Mouse (Mus musculus) layer of hippocampus, postnatal 10 days (tissue): ENCODE measurements around the gene Gnl1. TPM values are rescaled to one million over a fixed set of nuclear protein-coding genes. Genes with fewer than 3 reads are reported as not detected.
"Not testable (repeated sequence)": the region's sequence is repeated elsewhere in the genome, so short reads cannot be mapped to it uniquely, and the experiment has no call there.

Source experiments
- DNase-seq, 2 experiments: peaks; one replicate each; pipeline ENCODE4 v3.0.0; 2021; ENCODE audit warnings: low spot score in 2 of 2
- long read RNA-seq: library from polyadenylated mRNA; stranded (forward); transcript quantifications from one replicate; pipeline ENCODE4 v2.0.0, GENCODE M21; 2023
- total RNA-seq, 2 experiments: library from RNA; stranded (reverse); gene quantifications; 2 replicates each; pipeline ENCODE4 v1.2.3; 2021

Gene Gnl1
- total RNA-seq = 100 to 1,000 TPM; 123 to 128 TPM
- long read RNA-seq, transcript Gnl1-201 (12 exons, 2,848 nt) = major isoform, 97 of 137 reads
- long read RNA-seq, partial matches to known transcripts = 38 of 137 reads
- long read RNA-seq, other reads (novel, unspliced or antisense) = 2 of 137 reads

DNA sequence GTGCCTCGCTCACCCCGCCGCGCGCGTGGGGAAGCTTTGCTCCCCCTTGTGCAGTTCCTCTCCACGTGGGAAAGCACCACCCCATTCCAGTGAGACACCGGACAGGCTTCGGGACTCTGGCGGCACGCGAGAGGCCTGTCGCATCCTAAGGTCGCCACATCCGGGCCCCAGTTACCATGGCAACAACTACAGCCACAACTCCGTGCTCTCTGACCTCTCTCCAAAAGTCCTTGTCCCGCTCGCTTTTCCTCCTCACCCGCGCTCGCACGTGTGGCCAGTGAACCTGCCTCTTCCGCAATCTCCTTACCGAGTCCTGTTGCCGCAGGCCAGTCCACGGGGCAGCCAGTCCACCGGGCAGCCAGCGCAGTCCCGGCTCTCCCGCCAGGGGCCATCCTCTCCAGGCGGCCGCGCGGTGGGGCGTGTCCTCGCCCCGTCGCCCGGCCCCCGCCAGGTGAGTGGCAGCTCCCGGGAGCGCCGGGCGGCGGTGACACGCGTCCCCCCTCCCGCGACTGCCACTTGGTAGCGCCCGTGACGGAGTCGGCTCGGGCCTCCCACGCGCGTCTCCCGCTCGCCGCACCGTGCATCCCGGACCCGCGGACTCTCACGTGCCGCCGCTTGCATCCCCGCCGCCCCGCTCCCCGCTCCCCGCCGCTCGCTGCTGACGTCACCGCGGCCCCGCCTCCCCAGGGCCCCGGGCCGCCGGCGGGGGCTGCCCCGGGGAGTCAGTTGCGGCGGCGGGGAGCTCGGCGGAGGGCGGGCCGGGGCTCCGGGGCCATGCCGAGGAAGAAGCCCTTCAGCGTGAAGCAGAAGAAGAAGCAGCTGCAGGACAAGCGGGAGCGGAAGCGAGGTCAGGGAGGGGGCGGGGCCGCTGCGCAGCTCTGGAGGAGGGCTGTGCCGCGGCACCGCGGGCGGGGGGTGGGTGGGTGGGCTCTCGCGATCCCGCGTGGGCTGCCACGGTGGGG, at the start of gene Gnl1, which contains the start of gene Prr3:
Gene Gnl1 (plus strand): TSS at position 451 of the 962 bp plus-strand sequence.
Gene Prr3 (minus strand): TSS at position 836 of the 962 bp plus-strand sequence.
- DNase-seq = peak; percentile 92 to 94

DNA sequence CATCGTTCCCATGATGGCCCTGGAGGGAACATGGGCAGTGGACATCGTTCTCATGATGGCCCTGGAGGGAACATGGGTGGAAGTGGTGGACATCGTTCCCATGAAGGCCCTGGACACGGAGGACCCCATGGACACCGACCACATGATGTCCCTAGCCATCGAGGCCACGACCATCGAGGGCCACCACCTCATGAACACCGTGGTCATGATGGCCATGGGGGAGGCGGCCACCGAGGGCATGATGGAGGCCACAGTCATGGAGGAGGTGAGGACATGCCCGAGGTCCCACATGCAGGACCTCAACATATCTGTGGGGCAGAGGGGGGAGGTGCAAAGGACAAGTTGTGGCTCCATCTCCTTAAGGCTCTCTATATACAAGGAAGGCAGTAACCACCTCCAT, 49.0 kb upstream of the Gnl1 start:
- DNase-seq = no peak

DNA sequence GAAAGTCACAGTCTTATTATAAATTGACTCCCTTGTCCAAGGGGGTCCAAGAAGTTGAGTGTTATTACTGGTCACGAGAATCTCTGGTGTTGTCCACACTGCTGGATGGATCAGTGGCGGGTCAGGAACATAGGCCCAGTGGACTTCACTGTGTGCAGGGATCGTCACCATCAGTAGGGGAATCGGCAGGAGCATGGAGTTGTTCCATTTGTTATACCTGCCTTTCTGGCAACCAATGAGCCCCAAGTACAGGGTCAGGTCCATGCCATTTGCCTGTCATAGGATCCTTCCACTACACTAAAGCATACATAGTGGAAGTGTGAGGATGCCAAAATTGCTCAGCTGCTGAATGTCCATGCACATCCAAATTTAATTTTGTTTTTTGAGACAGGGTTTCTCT, 47.0 kb upstream of the Gnl1 start:
- no peak for DNase-seq

DNA sequence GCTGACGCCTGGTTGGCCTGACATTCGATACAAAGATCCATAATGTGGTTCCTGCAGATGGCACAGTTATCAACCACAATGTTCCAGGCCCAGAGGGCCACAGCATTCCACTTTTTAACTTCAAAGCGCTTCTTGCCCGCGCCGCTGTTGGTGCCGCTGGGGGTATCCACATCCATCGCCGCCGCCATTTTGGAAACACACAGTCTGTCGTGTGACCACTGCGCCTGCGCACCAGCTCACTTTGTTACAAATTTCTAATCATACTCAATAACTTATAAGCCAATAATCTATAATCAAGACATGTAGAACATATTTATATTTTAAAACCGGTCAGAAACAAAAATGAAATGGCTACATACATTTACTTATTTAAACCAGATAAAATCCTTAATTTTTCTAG, 43.9 kb upstream of the Gnl1 start:
- not testable (repeated sequence) for DNase-seq

DNA sequence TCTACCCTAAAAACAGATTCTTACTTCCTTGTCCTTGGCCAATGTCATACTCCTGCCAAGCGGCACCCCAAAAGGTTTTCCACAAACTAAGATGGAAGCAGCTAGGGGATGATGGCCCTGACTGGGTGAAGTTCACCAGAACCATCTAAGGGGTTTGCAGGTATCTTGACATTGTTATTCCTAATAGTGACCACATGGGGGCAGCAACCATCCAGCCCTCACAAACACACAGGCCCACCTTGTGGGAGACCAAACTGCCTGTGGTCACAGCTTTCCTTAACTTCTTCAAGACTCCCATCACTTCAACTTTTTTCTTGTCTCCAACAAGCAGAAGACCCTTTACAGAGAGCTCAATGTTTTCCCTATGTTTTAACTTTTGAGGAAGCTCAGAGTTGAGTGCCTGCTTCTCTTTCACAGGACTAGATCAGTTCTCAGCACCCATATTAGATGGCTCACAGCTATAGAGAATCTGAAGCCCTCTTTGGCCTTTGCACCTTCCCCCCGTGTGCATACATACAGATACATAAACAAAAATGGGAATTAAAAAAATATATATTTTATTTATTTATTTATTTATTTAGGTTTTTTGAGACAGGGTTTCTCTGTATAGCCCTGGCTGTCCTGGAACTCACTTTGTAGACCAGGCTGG, 41.8 kb upstream of the Gnl1 start:
- DNase-seq = peak; percentile 42 to 60

DNA sequence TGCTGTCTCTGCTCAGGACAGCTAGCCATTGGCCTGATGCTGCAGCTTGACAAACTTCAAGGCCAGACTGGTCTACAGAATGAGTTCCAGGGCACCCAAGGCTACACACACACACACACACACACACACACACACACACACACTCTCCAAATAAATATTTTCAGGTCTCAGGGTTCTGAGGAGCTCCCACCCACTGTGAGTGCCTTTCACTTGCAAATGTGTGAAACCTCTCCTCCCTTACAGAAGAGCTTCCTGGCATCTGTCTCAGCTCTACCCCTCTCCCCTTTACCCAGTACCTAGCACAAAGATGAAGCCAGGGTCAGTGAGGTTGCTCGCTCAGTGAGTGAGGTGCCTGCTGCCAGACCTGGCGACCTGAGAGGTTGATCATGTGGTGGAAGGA, 40.5 kb upstream of the Gnl1 start:
- no peak for DNase-seq

DNA sequence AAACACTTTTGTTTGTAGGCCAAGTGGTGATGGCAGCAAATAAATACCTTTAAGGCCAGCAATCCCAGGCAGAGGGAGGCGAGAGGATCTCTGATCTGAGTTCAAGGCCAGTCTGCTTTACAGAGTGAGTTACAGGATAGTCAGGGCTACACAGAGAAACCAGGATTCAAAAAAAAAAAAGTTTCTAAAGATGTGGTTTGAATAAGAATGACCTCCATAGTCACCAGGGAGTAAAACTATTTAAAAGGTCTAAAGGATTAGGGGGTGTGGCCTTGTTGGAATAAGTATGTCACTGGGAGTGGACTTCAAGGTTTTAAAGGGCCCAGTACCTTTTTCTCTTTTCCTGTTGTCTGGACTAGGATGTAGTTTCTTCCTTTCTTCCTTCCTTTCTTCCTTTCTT, 39.7 kb upstream of the Gnl1 start:
- no peak for DNase-seq

DNA sequence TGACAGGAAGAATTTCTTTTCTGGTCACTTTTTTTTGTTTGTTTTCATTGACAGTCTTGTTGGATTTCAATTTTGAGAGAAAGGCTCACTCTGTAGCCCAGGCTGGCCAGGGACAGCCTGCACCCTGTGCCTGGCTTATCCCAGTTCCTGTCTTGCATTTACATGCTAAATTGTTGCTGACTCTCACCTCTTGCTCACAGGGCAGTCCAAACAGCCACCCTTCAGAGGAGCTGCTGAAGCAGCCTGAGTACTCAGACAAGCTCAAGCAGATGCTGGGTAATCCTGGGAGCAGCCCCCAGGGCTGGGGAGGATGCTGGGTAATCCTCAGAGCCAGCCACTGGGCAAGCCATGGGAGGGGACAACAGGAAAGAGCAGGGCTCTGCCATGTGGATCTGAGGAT, 28.7 kb upstream of the Gnl1 start:
- not testable (repeated sequence) for DNase-seq

DNA sequence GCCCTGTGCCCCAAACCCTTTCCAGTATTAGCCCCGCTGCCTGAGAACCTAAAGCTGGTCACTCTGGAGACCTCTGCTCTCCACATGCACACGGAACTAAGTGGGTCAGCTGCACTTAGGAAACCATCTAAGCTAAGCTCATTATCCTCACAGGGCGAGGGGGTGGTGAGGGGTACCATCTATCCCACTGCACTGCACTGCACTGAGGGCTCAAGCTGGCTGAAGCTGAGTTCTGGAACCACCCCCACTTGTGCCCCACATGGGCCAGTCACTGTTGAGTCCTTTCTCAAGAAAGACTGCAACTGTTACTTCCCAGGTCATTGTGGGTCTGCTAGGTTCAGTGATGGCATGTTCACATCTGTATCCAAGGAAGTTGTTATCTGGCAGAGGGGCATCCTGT, 27.1 kb upstream of the Gnl1 start:
- DNase-seq = not testable (repeated sequence)

DNA sequence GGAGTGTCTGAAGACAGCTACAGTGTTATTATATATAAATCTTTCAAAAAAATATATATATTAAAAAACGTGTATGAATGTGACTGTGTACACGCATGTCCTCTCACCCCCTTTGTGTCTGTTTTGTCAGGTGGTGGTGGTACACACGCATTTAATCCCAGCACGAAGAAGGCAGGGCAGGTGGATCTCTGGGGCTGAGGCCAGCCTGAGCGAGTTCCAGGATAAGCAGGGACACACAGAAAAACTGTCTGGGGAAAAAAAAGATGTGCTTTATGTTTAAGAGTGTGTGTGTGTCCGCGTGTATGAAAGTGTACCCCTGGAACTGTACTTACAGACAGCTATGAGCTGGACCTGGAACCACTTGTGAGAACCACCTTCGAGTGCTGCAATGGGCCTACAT, 25.0 kb upstream of the Gnl1 start:
- DNase-seq = no peak

DNA sequence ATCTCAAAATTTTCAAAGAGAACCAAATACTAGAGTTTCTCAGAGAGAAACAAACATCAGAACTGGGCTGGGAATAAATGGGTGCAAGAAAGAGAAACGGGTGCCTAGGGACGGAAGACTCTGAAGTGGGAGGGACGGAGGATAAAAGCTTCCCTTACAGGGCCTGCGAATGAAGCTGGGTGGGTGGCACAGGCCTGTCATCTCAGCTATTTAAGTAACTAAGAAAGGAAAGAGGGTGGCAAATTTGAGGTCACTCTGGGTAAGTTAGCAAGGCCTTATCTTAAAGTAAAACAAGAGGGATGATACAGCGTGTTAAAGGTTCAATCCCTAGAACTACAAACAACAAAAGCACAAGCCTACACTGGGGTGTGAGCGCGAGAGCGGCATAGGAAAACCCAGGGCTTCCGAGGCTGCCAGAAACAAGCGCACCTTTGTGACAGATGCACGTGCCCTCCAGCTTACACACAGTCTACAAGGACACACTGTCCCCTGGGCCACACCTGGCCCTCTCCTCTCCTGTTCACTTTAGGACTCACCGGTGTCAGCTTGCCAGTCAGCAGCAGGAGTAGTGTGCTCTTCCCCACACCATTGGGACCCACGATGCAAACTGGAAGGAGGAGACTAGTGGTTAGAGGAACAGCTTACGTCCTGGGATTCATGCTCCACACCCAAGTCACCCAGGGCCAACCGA, 21.0 kb upstream of the Gnl1 start:
- no peak for DNase-seq

DNA sequence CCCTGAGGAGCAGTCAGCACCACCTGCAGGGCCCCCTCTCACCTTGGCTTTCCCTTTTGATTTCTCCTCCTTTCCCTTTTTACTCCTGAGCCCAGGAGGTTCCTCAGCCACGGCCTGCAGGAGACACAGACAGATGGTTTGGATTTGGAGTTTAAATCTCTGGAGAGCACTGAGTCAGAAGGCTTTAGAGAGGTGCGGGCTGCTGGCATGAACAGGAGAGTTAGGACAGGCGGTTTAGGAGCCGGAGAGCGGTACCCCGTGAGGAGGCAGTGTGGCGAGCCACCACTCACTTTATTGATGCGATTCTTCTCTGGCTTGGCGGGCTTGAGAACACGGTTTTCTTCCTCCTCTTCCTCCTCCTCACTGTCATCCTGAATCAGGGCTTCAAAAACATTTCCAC, 16.4 kb upstream of the Gnl1 start:
- no peak for DNase-seq

DNA sequence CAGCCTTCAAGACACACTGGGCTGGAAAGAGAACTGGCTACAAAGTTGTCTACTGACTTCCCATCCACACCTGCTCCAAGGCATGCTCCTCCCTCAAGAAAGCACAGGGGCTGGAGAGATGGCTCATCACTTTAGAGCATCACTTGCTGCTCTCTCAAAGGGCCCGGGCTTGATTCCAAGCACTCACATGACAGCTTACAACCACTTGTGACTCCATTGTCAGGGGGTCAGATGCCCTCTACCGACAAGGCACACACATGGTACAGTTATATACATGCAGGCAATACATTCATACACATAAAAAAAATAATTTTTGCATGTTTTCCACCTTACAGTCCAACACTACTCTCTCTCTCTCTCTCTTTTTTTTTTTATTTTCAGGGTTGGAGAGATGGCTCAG, 12.0 kb upstream of the Gnl1 start:
- DNase-seq = no peak

DNA sequence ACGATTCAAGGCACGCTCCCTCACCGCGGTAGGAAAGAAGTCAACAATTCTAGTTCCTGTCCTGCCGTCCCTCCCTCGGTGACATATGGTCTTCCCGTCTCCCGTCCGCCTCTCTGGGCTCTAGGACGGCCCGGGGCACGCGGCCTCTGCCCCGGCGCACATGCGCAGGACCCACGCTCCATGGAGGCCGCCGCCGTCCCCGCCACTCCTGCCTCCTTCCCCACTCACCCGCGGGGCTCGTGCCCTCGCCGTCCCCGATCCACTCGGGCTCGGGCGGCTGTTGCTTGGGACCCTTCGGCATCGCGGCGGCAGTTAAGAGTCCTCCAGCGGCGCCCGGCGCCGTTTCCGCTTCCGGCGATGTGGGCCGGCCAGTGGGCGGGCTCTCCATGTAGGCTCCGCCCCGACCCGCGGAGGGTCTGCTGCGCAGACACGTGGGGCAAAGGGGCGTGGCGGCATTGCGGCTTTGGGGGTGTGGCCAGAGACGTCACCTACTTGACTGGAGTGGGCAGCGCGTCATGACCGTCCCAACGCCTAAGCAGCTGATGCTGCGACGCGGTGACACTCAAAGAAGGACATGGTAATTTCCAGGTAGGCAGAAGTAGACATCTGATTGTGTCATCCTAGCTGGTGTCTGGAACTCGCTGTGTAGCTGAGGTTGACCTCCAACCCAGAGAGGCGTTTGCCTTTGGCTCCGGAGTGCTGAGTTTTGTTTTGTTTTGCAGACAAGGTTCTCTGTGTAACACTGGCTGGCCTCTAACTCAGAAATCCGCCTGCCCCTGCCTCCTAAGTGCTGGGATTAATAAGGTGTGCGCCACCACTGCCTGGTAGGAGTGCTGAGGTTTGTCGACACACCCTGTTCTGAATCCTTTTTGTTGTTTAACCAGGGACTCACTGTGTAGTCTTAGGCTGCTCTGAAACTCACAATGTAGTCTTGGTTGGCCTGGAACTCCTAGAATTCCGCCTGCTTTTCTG, 9.9 kb upstream of the Gnl1 start, which contains the start of gene Abcf1:
Gene Abcf1 (minus strand): TSS at position 344 of the 972 bp plus-strand sequence.
- DNase-seq = peak; percentile 98 to 99

DNA sequence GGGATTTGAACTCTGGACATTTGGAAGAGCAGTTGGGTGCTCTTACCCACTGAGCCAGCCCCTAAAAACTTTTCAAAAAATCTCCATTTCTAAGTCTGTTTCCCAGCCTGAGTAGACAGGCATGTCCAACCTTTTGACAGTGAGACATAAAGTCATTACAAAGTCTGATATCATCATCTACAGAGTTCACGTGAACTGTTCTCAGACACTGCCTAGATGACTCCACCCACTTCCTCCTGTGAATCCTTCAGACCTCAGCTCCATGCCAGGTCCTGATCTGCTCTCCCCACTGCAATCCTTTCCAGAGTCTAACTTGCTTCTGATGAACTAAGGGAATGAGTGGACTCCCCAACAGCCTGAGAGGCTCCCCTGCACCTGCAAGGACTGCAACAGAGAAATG, 7.5 kb upstream of the Gnl1 start:
- no peak for DNase-seq

DNA sequence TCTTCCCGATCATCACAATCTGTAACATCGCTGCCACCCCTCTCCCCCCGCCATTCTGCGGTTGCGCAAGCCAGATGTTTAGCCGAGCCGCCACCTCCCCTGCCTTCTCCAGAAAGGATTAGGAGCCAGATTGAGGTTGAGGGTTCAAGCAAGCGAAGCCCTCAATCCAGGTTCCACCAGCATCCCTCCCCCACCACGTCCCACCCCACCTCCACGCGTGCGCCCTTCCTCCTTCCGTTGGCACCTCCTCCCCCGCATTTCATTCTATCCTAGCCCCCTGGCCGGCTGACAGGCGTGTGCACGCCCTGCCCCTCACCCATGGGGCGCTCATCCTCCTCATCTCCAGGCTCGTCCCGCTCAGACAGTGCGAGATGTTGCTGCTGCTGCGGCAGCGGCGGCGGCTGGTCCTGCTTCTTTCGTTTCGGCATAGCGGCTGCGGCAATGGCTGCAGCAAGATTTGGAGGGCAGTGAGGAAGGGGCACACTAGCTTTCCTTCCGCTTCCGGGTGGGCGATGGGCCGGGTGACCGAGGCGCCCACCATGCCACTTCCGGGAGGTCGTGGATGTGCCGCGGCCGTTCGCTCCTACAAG, 745 bp upstream of the Gnl1 start:
- DNase-seq = peak; percentile 89 to 93

DNA sequence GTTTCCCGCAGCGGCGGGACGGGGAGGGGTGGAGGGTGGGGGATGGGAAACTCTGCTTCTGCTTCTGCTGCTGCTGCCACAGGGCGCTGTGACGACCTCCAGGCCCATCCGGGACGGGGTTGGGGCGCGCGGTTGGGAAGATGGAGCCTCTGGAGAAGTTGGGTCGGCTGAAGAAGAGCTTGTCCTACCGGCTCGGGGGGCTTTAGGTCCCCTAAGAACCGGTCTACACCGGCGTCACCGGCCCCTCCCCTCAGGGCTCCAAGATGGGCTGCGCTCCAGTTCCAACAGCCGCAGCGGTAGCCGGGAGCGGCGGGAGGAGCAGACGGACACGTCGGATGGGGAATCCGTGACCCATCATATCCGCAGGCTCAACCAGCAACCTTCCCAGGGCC, 708 bp downstream of the Gnl1 start:
- DNase-seq = peak; percentile 62 to 68

DNA sequence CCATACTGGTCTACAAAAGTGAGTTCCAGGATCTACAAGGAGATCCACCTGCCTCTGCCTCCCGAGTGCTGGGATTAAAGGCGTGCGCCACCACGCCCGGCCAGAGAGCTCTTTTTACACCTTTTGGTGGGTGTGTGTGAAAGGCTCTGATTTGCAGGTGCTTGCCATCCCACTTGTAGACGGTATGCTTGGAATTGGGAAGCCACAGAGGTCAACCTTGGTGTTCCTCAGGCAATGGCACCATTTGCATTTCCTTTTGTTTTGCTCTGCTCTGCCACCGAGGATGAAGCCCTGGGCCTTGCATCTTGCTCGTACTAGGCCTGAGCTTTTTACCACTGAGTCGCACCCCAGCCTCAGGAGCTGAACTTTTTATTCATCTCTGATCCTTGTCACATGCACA, 2.1 kb downstream of the Gnl1 start:
- DNase-seq = no peak

DNA sequence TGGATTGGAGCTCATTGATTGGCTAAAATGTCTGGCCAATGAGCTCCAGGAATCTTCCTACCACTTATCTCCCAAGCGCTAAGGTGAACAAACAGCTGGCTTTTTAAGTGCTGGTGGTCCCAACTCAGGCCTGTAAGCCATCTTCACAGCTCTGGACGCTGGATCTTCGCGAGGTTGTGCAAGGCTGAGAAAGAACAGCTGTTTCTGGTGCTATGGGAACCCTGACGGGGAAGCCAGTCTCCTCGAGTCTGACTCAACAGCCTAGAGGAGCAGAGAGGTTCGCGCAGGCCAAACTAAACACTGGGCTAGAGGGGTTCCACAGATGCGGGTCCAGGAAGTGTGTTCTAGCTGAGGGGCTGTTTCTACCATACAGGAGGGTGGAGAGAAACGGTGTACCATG, 12.1 kb downstream of the Gnl1 start:
- no peak for DNase-seq

DNA sequence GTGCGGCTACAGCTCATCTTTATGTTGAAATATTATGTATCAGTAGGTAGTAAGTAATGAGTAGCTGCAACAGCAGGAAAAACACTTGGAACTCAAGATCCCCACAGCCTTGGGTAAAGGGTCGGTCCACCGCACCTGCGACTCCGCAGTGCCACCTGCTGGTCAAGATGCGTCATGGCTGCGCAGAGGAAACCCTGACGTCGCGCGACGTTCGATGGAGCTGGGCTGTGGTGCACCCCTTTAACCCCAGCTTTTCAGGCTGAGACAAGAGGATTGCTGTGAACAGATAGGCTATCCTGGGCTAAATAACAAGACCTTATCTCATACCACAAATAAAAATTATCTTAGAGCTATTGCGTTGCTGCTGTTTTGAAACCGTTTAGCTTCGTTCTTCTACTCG, 14.0 kb downstream of the Gnl1 start:
- peak; percentile 81 to 82 for DNase-seq
